Mouse (Mus musculus) 3134 (cell line): Measurements from ENCODE around the gene Gm49320.

Experiments
- DNase-seq: peaks from one replicate; pipeline ENCODE4 v3.0.0-alpha.2; 2011; ENCODE audit warnings: low spot score; ENCODE audit not compliant: insufficient read length; ENCODE audit errors: extremely low read depth

Gm49320 gene

DNA sequence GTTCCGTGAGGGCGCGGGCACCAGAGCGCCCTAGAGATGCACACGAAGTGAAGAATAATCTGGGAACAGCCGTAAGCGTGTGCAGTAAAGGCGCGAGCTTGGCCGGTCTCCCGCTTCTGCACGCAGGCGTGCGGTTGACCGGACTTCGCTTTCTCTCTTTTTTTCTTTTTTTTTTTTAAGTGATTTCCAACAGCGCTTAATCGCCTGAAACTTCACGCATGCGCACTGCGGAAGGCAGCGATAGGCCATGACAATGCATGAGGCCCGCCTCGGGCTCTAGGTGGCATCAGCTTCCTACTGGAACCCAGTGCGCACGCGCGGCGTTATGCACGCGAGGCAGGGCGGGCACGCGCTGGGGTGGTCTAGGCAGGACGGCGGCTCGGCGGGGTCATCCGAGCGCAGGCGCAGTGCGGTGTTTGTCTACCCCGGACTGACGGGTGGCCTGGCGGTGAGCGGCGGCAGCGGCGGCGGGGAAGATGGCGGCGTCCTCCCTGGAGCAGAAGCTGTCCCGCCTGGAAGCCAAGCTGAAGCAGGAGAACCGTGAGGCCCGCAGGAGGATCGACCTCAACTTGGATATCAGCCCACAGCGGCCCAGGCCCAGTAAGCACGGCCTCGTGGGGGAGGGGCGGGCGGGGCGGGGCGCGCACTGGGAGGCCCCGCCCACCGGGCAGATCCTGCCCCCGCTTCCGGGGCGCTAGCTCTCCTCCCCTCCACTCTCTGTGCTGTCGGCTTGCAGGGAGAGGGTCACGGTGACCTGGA is at the start of gene Gm49320, which contains the start of gene Map2k7:
Gm49320 (plus strand) TSS at position 432 of the 759 bp plus-strand sequence.
Map2k7 (plus strand) TSS at position 307 of the 759 bp plus-strand sequence.
- peak; percentile 98 for DNase-seq

DNA sequence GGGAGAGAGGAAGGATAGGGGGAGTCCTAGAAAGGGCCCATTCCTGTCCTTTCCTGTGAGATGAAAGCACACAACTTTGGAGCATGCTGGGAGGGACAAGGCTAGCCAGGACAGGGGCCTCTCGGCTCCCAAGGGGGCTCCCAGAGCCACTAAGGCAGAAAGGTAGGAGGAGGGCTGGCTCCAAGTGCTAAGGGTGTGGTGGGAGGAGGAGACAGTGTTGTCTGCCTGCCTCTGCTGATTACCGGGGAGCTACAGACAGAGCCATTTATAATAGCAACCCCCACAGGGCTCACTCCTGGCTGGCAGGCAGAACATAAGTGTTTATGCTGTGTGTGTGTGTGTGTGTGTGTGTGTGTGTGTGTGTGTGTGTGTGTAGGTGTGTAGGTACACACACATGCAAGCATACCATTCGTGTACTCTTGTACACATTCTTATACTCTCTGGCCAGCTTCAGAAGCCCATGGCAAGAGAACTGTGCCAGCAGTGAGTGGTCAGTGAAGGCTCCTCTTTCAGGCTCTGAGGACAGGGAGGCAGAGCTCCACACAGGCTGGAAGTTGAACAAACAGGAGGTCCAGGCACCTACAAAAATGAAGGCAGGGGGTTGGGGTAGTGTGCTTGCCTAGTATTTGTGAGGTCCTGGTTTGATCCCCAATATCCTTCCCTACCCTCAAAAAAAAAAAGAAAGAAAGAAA is 49.5 kb upstream of the Gm49320 start:
- DNase-seq: no peak

DNA sequence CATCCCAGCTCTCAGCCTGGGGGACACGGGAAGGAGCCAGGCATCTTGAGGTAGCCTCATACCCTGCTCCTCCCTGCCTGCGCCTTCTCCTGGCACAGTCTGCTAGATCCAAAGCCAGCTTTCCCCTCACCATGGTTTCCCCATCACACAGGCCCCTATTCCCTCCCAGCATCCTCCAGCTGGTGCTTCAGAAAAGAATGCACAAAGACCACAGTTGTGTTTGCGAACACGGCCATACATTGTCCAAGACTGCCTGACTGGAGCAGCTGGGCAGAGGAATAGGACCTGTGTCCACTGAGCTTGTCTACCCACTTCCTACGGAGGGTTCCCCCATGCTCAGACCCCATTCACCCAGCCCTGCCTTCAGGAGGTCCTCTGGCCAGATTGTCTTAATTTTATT is 46.4 kb upstream of the Gm49320 start:
- DNase-seq: no peak

DNA sequence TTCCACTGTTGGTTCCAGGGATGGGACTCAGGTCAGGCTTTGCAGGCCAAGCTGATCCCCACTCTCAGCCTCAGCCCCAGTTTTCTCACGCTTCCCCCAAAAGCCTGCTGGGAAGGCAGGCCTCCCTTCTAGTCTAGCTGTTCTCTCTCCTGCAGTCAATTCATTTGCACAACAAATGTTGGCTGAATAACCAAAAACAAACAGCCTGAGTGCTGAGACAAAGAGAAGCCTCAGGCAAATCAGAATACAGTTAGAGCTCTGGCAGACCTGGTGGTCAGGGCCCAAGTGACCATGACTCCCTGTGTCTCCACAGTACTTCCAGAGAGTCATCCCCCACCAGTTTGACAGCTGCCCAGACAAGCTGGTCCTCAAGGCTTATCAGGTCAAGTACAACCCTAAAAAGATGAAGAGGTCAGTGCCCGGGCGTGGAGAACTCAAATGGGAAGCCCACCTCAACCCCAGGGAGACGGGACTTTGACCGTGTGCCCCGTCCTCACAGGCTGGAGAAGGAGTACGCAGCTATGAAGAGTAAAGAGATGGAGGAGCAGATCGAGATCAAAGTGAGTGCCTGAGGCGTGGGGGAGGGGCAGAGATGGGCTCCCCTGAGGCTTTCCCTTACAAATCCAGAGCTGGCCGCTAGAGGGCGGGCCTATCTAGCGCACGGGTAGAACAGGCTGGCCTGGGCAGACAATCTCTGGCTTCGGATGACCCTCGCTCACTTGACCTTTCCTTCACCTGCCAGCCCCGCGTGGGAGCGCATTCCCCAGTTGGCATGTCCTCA is 45.7 kb upstream of the Gm49320 start:
- DNase-seq: peak; percentile 55

DNA sequence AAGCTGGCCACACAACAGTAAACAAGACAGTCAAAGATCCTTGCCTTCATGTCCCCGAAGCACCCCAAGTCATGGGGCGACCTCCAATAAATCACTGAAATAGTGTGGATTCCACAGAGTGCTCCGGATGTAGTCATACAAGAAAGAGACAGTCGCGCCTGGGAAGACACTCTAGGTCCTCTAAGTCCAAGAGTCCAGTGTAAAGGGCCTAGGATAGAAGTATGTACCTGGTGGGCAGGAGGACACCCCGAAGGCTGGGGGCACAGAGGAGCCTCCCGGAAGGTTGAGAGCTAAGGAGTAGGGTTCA is 45.1 kb upstream of the Gm49320 start:
- DNase-seq: no peak

DNA sequence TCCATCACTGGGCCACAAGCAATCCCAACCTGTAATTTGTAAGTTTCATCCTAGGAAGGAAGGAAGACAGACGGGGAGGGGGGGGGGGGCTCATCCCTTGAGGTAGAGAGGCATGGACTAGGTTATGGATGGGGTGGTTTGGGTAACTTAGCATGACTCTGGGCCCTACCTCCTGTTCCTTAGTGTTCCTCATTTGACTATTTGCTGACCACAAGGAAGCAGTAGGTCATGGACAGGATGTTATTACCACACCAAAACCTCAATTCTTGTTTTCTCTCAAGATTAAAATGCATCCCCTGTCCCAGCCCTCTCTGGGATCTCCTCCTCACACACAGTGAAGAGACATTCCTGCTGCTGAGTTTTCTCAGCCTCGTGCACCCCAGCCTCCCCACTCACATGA is 37.3 kb upstream of the Gm49320 start:
- DNase-seq: no peak

DNA sequence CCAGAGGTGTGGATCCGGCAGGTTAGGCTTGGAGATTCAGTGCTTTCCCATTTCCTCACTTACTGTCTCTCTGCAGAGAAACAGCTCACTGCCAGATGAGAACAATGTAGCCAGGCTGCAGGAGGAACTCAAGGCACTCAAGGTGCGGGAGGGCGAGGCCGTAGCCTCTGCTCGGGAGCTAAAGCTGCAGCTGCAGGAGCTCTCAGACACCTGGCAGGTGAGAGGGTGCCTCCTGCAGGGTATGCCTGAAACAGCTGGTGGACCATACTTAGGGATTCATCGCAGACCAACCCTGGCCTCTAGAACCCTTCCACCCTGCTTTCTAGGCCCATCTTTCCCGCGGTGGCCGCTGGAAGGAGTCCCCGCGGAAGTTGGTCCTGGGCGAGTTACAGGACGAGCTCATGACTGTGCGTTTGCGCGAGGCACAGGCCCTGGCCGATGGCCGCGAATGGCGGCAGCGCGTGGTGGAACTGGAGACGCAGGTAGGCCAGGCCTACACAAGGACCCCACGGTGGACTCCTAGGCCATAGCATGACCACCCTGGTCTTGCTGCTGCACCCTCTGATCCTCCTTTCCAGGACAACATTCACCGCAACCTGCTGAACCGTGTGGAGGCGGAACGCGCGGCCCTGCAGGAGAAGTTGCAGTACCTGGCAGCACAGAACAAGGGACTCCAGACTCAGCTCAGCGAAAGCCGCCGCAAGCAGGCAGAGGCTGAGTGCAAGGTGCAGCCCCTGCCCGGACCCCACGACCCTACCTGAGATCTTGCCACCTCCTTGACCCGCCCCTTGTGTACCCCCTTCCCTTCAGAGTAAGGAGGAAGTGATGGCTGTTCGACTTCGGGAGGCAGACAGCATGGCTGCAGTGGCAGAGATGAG is 33.2 kb upstream of the Gm49320 start:
- DNase-seq: no peak

DNA sequence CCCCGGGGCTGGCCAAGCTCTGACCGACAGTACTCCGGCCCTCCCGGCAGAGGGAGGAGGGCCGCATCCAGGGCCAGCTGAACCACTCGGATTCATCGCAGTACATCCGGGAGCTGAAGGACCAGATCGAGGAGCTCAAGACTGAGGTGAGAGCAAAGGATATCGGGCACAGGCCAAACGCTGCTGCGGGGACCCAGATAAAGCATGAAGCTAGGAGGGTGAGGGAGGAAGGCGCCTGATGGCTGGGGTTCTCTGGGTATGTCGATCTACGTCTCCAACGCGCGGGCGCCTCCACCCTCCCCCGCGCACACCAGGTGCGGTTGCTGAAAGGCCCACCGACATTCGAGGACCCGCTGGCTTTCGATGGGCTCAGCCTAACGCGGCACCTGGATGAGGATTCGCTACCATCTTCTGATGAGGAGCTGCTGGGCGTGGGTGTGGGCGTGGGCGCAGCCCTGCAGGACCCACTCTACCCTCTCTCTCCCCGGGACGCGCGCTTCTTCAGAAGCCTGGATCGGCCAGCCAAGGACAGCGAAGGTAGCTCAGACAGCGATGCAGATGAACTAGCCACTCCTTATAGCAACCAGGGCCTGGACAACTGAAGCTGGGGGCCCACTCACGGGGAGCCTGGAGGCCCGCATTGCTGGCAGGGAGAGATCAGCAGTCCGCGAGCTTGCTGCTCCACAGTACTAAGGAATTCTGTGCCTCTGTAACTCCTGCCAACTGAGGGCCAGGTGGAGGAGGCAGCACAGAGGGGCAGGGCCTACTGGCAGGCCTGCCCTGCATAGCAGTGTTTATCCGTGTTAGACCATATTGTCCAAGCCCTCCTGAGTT is 32.3 kb upstream of the Gm49320 start:
- no peak for DNase-seq

DNA sequence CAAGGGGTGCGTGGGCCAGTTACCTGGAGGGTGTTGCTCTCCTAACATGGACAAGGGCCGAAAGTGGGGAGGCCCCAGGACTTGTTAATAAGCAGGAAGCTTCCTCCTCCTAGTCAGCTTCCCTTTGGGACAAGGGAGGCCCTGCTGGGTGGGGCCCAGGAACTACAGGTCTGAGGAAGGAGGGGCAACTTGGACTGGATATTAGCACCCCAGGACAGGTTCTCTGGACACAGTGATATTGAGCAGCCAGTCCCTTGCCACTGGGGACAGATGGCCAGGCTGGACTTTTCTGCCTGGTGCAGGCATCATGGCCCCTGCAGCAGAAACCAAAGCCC is 31.7 kb upstream of the Gm49320 start:
- DNase-seq: no peak

DNA sequence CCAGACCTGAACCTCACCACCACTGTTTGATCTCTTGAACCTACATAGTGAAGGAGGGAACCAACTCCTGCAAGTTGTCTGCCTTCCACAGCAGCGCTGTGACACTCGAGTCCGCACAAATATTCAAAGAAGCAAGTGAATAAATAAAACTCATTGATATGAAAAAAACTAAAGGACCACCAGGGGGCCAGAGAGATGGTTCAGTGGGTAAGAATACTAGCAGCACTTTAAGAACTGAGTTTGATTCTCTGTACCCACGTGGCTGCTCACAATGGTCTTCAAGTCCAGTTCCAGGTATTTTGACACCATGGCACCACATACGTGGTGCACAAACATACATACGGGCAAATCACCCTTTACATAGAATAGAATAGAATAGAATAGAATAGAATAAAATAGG is 27.6 kb upstream of the Gm49320 start:
- DNase-seq: no peak

DNA sequence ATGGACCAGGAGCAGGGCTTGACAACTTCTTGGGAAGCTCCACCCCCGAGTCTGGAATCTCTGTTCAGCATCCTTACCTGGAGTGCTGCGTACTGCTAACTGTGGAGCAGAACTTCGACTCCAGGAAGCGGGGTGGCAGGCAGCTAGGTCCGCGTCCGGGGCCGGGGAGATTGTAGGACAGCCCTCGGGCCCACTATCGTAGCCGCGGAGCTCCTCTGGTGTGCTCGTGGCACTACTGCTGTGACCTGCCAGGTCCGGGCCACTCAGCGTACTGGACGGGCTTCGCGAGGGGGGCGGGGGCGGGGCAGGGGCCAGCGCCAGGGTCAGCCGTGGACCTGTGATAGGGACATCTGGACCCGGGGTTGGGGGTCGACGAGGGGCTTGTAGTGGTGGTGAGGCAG is 25.9 kb upstream of the Gm49320 start:
- no peak for DNase-seq

DNA sequence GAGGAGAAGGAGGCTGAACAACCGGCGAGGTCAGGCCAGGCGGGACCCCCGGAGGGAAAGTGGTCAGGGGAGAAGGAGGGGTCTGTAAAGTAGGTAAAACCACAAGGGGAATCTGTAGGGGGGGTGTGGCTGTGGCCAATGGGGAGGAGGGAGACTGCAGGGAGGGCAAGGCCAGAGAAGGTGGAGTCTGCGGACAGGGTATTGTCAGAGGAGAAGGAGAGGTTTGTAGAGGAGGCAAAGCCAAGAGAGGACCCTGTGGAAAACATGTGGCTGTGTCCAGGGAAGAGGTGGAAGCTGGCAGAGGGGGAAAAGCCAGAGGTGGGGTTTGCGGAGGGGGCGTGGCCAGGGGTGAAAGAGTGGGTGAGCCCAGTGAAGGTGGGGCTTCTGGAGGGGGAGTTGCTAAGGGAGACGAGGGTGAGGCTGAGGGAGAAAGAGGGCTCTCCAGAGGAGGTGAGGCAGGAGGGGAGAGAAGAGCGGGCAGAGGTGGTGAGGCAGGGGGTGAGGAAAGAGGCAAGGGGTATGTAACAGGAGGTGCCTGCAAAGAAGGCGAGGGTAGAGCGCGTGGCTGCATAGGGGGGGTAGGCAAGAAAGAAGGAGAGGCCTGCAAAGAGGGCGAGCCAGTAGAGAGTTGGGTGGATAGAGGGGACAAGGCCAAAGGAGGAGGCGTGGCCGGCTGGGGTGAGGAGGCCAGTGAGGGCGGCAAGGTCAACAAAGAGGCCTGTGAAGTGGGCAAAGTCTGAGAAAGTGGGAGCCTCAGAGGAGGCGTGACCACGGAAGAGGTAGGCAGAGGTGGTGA is 25.3 kb upstream of the Gm49320 start:
- peak; percentile 62 for DNase-seq

DNA sequence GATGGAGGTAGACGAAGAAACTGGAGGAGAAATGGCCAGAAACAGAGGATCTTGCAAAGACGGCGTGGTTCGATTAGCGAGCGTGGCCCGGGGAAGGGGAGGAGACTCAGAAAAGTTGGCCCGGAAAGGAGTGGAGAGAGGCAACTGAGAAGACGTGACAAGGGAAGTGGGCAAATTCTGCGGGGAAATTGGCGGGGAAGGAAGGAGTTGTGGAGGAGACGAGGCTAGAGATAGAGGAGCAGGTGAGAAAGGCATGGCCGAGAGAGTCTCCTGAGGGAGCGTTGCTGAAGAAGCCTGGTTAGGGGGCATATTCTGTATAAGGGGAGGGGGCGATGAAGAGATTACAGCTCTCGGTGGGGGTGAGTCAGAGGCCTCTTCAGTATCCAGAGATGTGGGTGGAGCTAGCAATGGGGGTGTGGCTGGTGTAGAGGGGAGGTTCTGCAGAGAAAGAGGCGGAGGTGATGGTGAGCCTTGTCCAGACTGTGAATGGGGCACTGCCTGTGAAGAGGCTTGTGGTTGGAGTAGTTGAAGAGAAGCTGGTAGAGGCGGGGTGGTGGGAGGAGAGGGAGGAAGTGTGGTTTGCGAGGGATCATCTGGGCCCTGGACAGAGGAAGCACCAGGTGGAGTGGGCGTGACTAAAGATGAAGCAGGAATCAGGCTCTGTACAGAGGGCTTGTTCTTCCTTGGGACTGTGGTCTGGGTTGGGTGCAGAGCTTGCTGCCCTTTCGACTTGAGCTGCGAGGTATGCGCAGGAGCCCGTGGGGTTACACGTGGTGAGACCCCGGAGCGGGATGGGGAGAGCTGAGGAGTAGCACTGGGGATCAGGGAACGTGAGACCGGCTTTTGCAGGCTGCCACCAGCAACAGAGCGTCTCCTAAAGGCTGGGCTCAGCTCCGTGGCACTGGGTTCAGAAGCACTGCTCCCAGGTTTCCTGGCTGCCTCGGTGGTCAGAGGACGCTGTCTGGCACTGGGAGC is 24.4 kb upstream of the Gm49320 start:
- peak; percentile 66 for DNase-seq

DNA sequence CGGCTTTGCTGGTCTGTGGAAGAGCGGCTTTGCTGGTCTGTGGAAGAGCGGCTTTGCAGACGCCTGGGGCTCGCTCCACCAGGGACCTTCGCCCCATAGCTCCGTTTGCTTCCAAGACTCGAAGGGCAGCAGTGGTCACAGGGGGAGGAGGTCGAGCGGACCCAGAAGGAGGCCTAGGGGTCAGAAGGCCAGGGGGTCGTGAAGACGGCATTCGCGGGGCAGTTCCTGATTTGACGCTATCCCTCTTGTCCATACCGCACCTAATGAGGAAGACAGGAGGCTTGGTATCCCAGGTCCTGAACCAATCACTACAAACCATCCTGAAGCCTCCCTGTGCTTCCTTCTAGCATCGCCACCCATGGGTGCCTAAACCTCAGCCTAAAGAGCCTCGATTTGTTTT is 22.4 kb upstream of the Gm49320 start:
- DNase-seq: no peak

DNA sequence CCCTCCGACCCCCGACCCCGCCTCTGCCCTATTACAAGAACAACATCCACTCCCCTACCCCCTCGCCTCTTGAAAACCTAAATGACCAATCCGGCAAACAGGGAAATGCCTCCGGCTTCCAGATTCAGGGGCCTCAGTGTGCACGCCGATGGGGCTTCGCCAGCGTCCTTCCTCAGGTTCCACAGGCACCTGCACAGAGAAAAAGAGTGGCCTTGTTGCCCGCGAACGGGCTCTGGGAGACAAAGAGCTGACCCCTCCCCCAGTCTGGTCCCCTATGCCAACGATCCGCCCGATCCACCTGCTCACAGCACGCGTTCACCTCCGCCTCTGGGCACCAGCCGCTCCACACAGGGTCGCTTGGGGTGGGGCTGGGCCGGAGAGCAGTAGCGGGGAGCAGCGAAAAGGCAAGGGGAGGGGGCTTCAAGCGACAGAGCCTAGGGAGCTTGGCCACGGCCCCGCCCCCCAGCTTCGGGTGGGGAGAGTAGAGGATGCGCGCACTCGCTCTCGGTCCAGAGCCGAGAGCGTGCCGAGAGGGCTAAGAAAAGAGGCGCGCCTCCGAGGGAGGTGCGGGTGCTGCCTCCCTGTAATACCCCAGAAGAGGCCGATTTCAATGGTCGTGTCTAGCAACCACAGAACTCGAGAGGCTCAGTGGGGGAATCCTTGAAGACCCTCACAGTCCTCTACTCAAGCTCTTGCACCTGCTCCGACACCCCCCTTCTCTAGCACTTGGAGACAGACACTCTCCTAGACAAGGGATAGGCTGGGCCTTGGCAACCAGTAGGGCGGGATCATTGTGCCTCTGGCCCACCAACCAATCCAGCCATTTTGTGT is 21.7 kb upstream of the Gm49320 start, which contains the start of gene Prr36:
Prr36 (minus strand) TSS at position 669 of the 831 bp plus-strand sequence.
- DNase-seq: no peak

DNA sequence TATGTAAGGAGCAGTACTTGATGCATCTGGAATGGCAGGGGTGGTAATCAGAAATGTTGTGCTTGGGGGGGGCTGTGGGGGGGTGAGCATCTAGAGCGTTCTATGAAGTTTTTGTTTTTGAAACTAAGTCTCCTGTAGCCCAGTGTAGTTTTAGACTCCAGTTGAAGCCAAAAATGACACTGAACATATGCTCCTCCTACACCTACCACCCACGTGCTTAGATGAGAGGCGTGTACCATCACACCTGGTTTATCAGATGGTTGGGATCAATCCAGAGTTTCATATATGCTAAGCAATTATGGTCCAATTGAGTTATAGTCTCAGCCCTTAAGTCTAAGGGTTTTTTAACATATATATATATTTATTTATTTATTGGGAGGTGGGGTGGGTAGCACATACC is 19.0 kb upstream of the Gm49320 start:
- DNase-seq: no peak

DNA sequence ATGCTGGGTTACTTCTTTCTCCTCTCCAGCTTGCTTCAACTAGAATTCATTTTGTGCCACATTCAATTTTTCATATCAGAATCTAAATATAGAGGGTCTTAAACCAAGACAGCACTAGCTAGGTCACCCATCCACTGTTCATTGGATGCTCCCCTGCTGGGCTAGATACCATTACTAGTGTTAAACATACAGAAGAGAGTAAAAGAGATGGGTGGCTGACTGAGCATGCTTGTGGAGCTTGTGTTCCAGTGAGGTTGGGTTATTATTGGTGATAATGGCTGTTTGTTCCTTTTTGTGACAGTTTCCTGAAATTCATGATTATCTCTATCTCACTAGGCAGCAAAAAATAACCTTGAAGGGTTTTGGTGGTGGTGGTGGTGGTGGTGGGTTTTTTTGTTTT is 16.6 kb upstream of the Gm49320 start:
- no peak for DNase-seq
